Mouse (Mus musculus): Measurements from ENCODE around the gene Gm614. TPM values are rescaled to one million over a fixed set of nuclear protein-coding genes. Genes with fewer than 3 reads are reported as not detected.

The Gm614 gene
- not detected for total RNA-seq (2021)
- long read RNA-seq, experiment 1, result 0 reads
- long read RNA-seq, experiment 2, result 0 reads

- no peak for TF ChIP-seq CTCF (IDR thresholded peaks at IDR 0.05)
- intact Hi-C loops (cut with DNase I), result no loop called here
- Histone ChIP-seq H3K27ac (no peak within 1 kb of the TSS), H3K4me3 (no peak within 1 kb of the TSS)
- no peak for DNase-seq
Measured at GRCm38 (mm10) chrX:101263892-101264291, at the start of gene Gm614. Gene Gm614, minus strand, starts transcription at chrX:101263992.

GRCm38 (mm10) chrX:101309299-101309698 is 45.5 kb upstream of the Gm614 start:
- no peak overlapping the region for H3K27ac ChIP-seq
- TF ChIP-seq CTCF (IDR thresholded peaks at IDR 0.05), result no peak
- intact Hi-C loops (cut with DNase I), result no loop called here
- H3K4me3 ChIP-seq, result no peak overlapping the region
- no peak for DNase-seq

GRCm38 (mm10) chrX:101304646-101305045 is 40.9 kb upstream of the Gm614 start:
- no peak for DNase-seq
- no peak overlapping the region for H3K27ac ChIP-seq
- intact Hi-C loops (cut with DNase I), result no loop called here
- no peak for TF ChIP-seq CTCF (IDR thresholded peaks at IDR 0.05)
- H3K4me3 ChIP-seq, result no peak overlapping the region

- intact Hi-C loops (cut with DNase I), result no loop called here
- Histone ChIP-seq H3K4me3 (no peak overlapping the region), H3K27ac (no peak overlapping the region)
- no peak for TF ChIP-seq CTCF (IDR thresholded peaks at IDR 0.05)
- no peak for DNase-seq
Measured at GRCm38 (mm10) chrX:101301654-101302053, 37.9 kb upstream of the Gm614 start.

- TF ChIP-seq CTCF (IDR thresholded peaks at IDR 0.05), result no peak
- Histone ChIP-seq H3K4me3 (peak overlapping the region; percentile 17; the same call in 1 of the 2 replicates), H3K27ac (no peak overlapping the region)
- DNase-seq, result no peak
- intact Hi-C loops (cut with DNase I), result no loop called here
Measured at GRCm38 (mm10) chrX:101300427-101301030, 36.7 kb upstream of the Gm614 start.

- Histone ChIP-seq H3K27ac (no peak overlapping the region), H3K4me3 (peak overlapping the region; percentile 48)
- intact Hi-C loops (cut with DNase I), result no loop called here
- no peak for TF ChIP-seq CTCF (IDR thresholded peaks at IDR 0.05)
- DNase-seq, result no peak
Measured at GRCm38 (mm10) chrX:101299473-101300426, 36.0 kb upstream of the Gm614 start.

- intact Hi-C loops (cut with DNase I), result no loop called here
- H3K27ac ChIP-seq, result no peak within 1 kb of the TSS
- TF ChIP-seq CTCF (IDR thresholded peaks at IDR 0.05), result no peak
- DNase-seq, result no peak
- peak within 1 kb of the TSS; percentile 48 for H3K4me3 ChIP-seq
Measured at GRCm38 (mm10) chrX:101299055-101299454, 35.3 kb upstream of the Gm614 start, which contains the start of gene Nlgn3. Gene Nlgn3, plus strand, starts transcription at chrX:101299168.

GRCm38 (mm10) chrX:101290111-101290510 is 26.3 kb upstream of the Gm614 start:
- no peak overlapping the region for H3K4me3 ChIP-seq
- DNase-seq, result no peak
- TF ChIP-seq CTCF (IDR thresholded peaks at IDR 0.05), result no peak
- no peak overlapping the region for H3K27ac ChIP-seq
- intact Hi-C loops (cut with DNase I), result no loop called here

- intact Hi-C loops (cut with DNase I), result loop anchor here (5.0 kb wide), 1 partner anchor 157 kb away; no protein-coding TSS in a partner anchor
Measured at GRCm38 (mm10) chrX:101289037-101289436, 25.2 kb upstream of the Gm614 start.

GRCm38 (mm10) chrX:101288432-101288831 is 24.6 kb upstream of the Gm614 start:
- no peak overlapping the region for H3K4me3 ChIP-seq
- intact Hi-C loops (cut with DNase I), result loop anchor here (5.0 kb wide), 1 partner anchor 156 kb away; no protein-coding TSS in a partner anchor
- no peak overlapping the region for H3K27ac ChIP-seq
- no peak for TF ChIP-seq CTCF (IDR thresholded peaks at IDR 0.05)
- no peak for DNase-seq

More at GRCm38 (mm10) chrX:101289037-101289436, 25.2 kb upstream of the Gm614 start:
- Histone ChIP-seq H3K27ac (no peak overlapping the region), H3K4me3 (no peak overlapping the region)
- TF ChIP-seq CTCF (IDR thresholded peaks at IDR 0.05), result no peak
- no peak for DNase-seq

- intact Hi-C loops (cut with DNase I), result loop anchor here (5.0 kb wide), 1 partner anchor 155 kb away; no protein-coding TSS in a partner anchor
- Histone ChIP-seq H3K27ac (no peak overlapping the region), H3K4me3 (no peak overlapping the region)
- DNase-seq, result no peak
- no peak for TF ChIP-seq CTCF (IDR thresholded peaks at IDR 0.05)
Measured at GRCm38 (mm10) chrX:101287543-101287942, 23.8 kb upstream of the Gm614 start.

- TF ChIP-seq CTCF (IDR thresholded peaks at IDR 0.05), result no peak
- H3K4me3 ChIP-seq, result no peak overlapping the region
- H3K27ac ChIP-seq, result no peak overlapping the region
- intact Hi-C loops (cut with DNase I), result loop anchor here (5.0 kb wide), 1 partner anchor 154 kb away; no protein-coding TSS in a partner anchor
- no peak for DNase-seq
Measured at GRCm38 (mm10) chrX:101285953-101286670, 22.3 kb upstream of the Gm614 start.
